Mouse (Mus musculus) kidney, embryonic 16.5 days (tissue): ENCODE data around the gene Fggy. TPM values are rescaled to one million over a fixed set of nuclear protein-coding genes. Genes with fewer than 3 reads are reported as not detected.

Experiments
- ATAC-seq: fragments of 200-750 bp; cut with Nextera tagmentation; 2 replicates; pipeline ENCODE4 v1.8.0; 2017; ENCODE audit warnings: moderate TSS enrichment; ENCODE audit not compliant: low FRiP score, low TSS enrichment
- H3K27ac ChIP-seq: fragments of 300-500 bp; sonication (generic); 2 replicates; pipeline ENCODE4 v1.5.1; 2014; ENCODE audit warnings: low read length
- H3K27me3 ChIP-seq: fragments of 300-500 bp; sonication (generic); 2 replicates; pipeline ENCODE4 v1.6.1; 2014; ENCODE audit warnings: low read length, control low read depth, mixed read lengths; ENCODE audit not compliant: insufficient read depth
- H3K36me3 ChIP-seq: fragments of 300-500 bp; sonication (generic); 2 replicates; pipeline ENCODE4 v1.6.1; 2014; ENCODE audit warnings: low read length, control low read depth, mixed read lengths; ENCODE audit not compliant: insufficient read depth
- H3K4me1 ChIP-seq: fragments of 300-500 bp; sonication (generic); 2 replicates; pipeline ENCODE4 v1.6.1; 2014; ENCODE audit warnings: low read length, control low read depth, mixed read lengths; ENCODE audit not compliant: insufficient read depth
- H3K4me2 ChIP-seq: fragments of 300-500 bp; sonication (generic); replicated peaks from 2 replicates; pipeline ENCODE4 v1.6.1; 2014; ENCODE audit warnings: low read depth, low read length
- H3K4me3 ChIP-seq: fragments of 300-500 bp; sonication (generic); 2 replicates; pipeline ENCODE4 v1.5.1; 2014; ENCODE audit warnings: mild to moderate bottlenecking, low read length
- H3K9ac ChIP-seq: fragments of 300-500 bp; sonication (generic); replicated peaks from 2 replicates; pipeline ENCODE4 v1.6.1; 2014; ENCODE audit warnings: low read length
- H3K9me3 ChIP-seq: fragments of 300-500 bp; sonication (generic); 2 replicates; pipeline ENCODE4 v1.6.1; 2016; ENCODE audit warnings: low read length, control low read depth
- WGBS: fragments of 180-500 bp; shearing (Covaris S2); extraction: QIAGEN DNeasy Blood & Tissue Kit; methylation state at CpG from one replicate; pipeline ENCODE4 v1.1.7; 2014; 5-methylcytosine and 5-hydroxymethylcytosine counted together
- polyA plus RNA-seq: library from polyadenylated mRNA; unstranded; fragments of >200 nt; fragmentation: Nextera tagmentation; extraction: Ambion mirVana; gene quantifications from 2 replicates; pipeline ENCODE4 v1.2.1, GENCODE M21; 2015

Gene Fggy
- polyA plus RNA-seq, 1 experiment from 2014 or later, result 42.7 TPM

DNA sequence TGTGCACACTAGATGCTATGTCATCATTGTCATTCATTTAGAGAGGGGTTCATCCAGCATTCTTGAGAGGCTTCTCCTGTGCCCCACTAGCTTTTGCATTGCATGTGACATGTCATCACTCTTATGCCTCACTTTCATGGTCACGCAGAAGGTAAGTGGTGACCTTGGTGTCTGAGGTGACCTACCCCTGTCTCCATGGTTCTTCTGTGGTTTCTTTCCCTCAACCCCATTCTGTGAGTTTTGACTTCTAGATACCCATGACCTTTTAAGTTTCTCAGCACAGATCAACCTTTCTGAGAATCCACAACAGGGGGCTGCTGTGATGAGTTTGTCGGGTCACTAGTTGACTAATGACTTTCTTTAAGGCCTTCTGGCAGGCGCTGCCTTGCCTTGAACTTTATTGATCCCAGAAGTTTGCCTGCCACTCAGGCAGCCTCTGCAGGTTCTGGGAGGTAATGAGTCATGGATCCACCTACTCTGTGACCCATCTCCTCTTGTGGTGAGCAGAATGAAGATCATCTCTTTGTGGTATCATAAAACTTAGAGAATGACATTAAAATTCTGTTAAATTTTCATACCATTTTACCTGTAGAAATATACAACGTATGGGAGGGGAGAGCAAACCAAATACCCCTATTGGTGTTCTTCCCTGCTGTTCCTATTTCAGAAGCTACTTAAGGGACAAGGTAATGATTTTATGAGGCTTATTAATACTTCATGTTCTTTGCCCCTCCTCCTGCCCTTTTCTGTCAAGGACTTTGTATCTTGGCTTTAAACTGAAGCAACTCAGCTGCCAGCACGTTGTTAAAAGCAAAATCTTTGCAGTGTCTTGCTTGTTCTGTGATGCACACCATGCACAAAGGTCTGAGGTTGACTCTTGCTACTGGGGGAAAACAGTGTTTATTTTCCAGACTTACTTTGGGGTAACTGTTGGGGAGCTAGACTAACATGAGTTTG lies 150.9 kb downstream of the Fggy start:
- Histone ChIP-seq H3K9me3 (no peaks in the 10 kb centered on the region), H3K4me3 (no peak overlapping the region), H3K36me3 (no peaks in the 10 kb centered on the region), H3K9ac (no peak overlapping the region), H3K27me3 (no peaks in the 10 kb centered on the region), H3K27ac (no peak overlapping the region), H3K4me1 (peaks cover 9% of the 10 kb centered on the region; the same call in 1 of the 2 replicates), H3K4me2 (no peak overlapping the region)
- 68% methylated on average over 5 of the region's 5 CpGs for WGBS
- ATAC-seq, result no peak

DNA sequence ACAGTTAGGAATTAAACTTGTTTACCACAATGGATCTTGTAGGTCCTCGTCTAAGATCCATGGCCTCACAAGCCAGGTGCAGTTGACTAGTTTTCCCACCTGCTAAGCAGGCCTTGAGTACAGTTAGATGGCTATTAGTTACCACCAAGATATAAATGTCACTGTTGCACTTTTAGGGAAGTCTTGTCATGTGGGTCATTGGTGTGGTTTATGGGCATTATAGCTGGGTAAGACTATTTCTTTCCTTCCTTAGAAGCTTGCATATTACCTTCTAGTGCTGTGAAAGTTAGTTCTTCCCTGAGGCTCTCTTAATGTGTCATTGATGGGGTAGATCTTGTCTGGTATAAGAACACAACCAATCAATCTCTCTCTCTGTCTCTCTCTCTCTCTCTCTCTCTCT lies 152.4 kb downstream of the Fggy start:
- Histone ChIP-seq H3K4me1 (0 out of 2 replicates have a peak, but pooled peaks cover 3% of the 10 kb centered on the region), H3K9ac (no peak overlapping the region), H3K4me2 (no peak overlapping the region), H3K4me3 (no peak overlapping the region), H3K27ac (no peak overlapping the region), H3K9me3 (no peaks in the 10 kb centered on the region), H3K36me3 (no peaks in the 10 kb centered on the region), H3K27me3 (no peaks in the 10 kb centered on the region)
- WGBS, result 78% methylated on average over 1 of the region's 1 CpGs
- no peak for ATAC-seq

GRCm38 (mm10) chr4:95712802-95713201 lies 155.5 kb downstream of the Fggy start:
- H3K27me3 ChIP-seq, result no peaks in the 10 kb centered on the region
- H3K27ac ChIP-seq, result no peak overlapping the region
- ATAC-seq, result no peak
- no peak overlapping the region for H3K9ac ChIP-seq
- H3K4me1 ChIP-seq, result no peaks in the 10 kb centered on the region
- H3K4me2 ChIP-seq, result no peak overlapping the region
- H3K4me3 ChIP-seq, result no peak overlapping the region
- no peaks in the 10 kb centered on the region for H3K9me3 ChIP-seq
- H3K36me3 ChIP-seq, result no peaks in the 10 kb centered on the region
- WGBS, result 83% methylated on average over 1 of the region's 1 CpGs

DNA sequence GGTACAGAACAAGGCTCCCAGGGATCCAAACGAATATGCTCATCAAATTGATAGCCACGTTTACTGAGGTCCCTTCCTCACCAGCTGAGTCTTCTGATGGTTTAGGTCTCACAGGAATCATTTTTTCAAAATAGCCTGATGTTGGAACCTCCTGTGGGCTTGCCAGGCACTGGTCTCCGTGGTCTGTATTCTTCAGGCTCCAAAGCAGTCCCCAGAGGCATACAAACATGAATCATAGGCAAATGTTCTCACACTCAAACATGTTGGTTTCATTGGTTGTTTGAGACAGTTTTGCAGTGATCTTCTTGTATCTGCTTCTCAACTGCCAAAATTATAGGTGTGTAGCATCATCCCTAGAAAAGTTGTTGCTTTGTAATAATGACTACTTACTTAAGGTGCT lies 156.0 kb downstream of the Fggy start:
- no peak overlapping the region for H3K27ac ChIP-seq
- H3K4me1 ChIP-seq, result no peaks in the 10 kb centered on the region
- no peak overlapping the region for H3K4me2 ChIP-seq
- no peaks in the 10 kb centered on the region for H3K9me3 ChIP-seq
- H3K9ac ChIP-seq, result no peak overlapping the region
- WGBS, result 66% methylated on average over 3 of the region's 3 CpGs
- no peak overlapping the region for H3K4me3 ChIP-seq
- ATAC-seq, result no peak
- H3K27me3 ChIP-seq, result no peaks in the 10 kb centered on the region
- no peaks in the 10 kb centered on the region for H3K36me3 ChIP-seq

DNA sequence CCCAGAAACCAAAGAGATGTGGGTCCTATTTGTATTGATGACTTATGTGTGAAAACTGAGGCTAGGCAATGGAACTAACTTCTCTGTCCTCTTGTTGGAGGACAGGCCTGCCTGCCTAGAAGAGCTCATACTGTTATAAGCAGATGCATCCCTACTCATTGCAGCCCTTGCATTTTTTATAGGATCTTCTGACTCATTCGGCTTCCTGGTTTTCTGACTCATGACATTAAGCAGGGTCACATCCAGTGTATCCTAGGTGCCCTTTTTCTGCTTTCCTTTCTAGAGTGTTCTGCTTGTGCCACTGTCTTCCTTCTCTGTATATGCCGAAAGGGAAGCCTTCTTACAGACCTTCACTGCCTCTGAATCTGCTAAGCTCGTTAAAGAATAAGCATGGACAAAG lies 158.8 kb downstream of the Fggy start:
- ATAC-seq, result no peak
- H3K27ac ChIP-seq, result no peak overlapping the region
- H3K9ac ChIP-seq, result no peak overlapping the region
- no peak overlapping the region for H3K4me2 ChIP-seq
- no peaks in the 10 kb centered on the region for H3K4me1 ChIP-seq
- 89% methylated on average over 3 of the region's 3 CpGs for WGBS
- no peaks in the 10 kb centered on the region for H3K36me3 ChIP-seq
- no peak overlapping the region for H3K4me3 ChIP-seq
- no peaks in the 10 kb centered on the region for H3K9me3 ChIP-seq
- H3K27me3 ChIP-seq, result no peaks in the 10 kb centered on the region

GRCm38 (mm10) chr4:95723615-95724014 lies 166.3 kb downstream of the Fggy start:
- no peak for ATAC-seq
- no peaks in the 10 kb centered on the region for H3K4me1 ChIP-seq
- H3K27me3 ChIP-seq, result no peaks in the 10 kb centered on the region
- H3K9ac ChIP-seq, result no peak overlapping the region
- no peak overlapping the region for H3K4me3 ChIP-seq
- no peak overlapping the region for H3K4me2 ChIP-seq
- H3K27ac ChIP-seq, result no peak overlapping the region
- no peaks in the 10 kb centered on the region for H3K9me3 ChIP-seq
- no peaks in the 10 kb centered on the region for H3K36me3 ChIP-seq

GRCm38 (mm10) chr4:95726361-95726760 lies 169.1 kb downstream of the Fggy start:
- no peak overlapping the region for H3K4me2 ChIP-seq
- no peaks in the 10 kb centered on the region for H3K36me3 ChIP-seq
- WGBS, result 93% methylated on average over 2 of the region's 2 CpGs
- no peaks in the 10 kb centered on the region for H3K9me3 ChIP-seq
- no peak overlapping the region for H3K27ac ChIP-seq
- H3K4me3 ChIP-seq, result no peak overlapping the region
- ATAC-seq, result no peak
- no peak overlapping the region for H3K9ac ChIP-seq
- no peaks in the 10 kb centered on the region for H3K27me3 ChIP-seq
- peaks cover 5% of the 10 kb centered on the region; the same call in 1 of the 2 replicates for H3K4me1 ChIP-seq

DNA sequence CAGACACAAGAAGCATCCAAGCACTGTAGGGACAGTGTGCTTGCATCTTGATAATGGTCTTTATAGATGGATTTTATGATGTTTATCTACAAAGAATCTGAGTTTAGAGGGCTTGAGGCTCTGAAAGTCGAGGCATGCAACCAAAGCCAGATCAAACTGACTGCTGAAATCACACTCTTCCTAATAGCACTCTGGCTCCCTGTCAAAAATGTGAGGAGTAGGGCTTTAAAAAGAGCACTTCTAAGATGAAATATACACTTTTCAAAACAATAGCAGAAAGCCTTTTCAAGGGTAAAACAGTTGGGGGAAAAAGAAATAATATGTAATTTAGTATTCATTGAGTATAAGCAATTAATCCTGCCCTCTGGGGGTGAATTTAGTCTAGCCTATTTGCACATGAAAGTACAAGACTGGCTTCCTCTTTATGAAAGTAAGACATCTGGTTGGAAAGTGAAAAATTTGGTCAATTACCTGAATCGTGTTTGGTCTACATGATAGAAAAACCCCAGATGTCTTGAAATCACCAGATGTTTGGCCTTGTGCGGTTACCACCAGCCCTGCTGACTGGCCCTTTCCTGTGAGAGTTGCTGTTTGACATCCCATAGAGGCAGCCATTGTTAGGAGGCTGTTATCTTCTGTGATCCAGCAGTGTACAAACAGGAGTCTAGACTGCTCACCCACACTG lies 172.0 kb downstream of the Fggy start:
- H3K9ac ChIP-seq, result no peak overlapping the region
- H3K27me3 ChIP-seq, result no peaks in the 10 kb centered on the region
- H3K4me1 ChIP-seq, result peaks cover 16% of the 10 kb centered on the region
- H3K4me2 ChIP-seq, result no peak overlapping the region
- 43% methylated on average over 3 of the region's 3 CpGs for WGBS
- H3K4me3 ChIP-seq, result no peak overlapping the region
- no peak overlapping the region for H3K27ac ChIP-seq
- no peak for ATAC-seq
- no peaks in the 10 kb centered on the region for H3K36me3 ChIP-seq
- no peaks in the 10 kb centered on the region for H3K9me3 ChIP-seq

DNA sequence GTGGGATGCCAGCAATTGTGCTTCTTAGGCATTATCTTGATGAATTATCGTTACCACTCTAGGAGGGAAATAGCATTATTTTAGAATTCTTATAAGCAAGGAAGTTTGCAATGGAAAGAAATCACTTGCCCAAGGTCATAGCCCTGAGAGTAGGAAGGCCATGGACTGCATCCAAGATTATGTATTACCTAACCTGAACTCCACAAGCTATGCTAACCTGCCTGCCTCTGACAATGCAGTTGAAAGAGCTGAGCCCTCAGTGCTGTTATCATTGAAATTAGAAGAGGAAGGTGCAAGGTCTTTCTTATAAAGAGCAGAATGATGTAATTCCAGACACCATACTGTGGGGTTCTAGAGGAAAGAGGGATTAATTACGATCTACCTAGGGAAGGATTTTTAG lies 173.8 kb downstream of the Fggy start:
- Histone ChIP-seq H3K27me3 (no peaks in the 10 kb centered on the region), H3K36me3 (no peaks in the 10 kb centered on the region), H3K9ac (no peak overlapping the region), H3K4me1 (peaks cover 19% of the 10 kb centered on the region), H3K4me3 (no peak overlapping the region), H3K9me3 (no peaks in the 10 kb centered on the region), H3K4me2 (no peak overlapping the region), H3K27ac (no peak overlapping the region)
- WGBS, result 86% methylated on average over 2 of the region's 2 CpGs
- no peak for ATAC-seq
